Mouse (Mus musculus): Measurements from ENCODE around the gene Gm10436.
"Not testable (repeated sequence)": the region's sequence is repeated elsewhere in the genome, so short reads cannot be mapped to it uniquely, and the experiment has no call there.

Gene Gm10436

GRCm38 (mm10) chr12:88182008-88182407 is at the start of gene Gm10436:
Gene Gm10436, minus strand, starts transcription at chr12:88182108.
- DNase-seq: not testable (repeated sequence)

- no peak for DNase-seq
Measured at GRCm38 (mm10) chr12:88219445-88219844, 37.5 kb upstream of the Gm10436 start.

DNA sequence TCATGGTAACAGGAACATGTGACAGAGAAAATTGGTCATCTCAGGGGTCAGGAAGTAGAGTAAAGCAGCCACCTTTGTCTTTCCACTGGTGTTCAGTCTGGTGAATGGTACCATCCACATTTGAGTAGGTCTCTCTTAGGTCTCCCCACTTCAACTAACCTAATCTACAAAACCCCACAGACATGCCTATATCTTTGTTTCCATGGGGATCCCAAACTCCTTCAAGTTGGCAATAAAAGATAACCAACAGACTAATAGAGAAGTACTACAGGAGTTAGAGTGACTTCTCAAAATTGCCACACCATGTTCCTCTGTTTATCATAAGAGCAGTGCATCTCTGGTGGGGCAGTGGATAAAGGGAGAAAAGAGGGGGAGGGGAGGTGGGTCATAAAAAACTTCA is 36.2 kb upstream of the Gm10436 start:
- DNase-seq: not testable (repeated sequence)

GRCm38 (mm10) chr12:88214641-88215040 is 32.7 kb upstream of the Gm10436 start:
- DNase-seq: no peak

DNA sequence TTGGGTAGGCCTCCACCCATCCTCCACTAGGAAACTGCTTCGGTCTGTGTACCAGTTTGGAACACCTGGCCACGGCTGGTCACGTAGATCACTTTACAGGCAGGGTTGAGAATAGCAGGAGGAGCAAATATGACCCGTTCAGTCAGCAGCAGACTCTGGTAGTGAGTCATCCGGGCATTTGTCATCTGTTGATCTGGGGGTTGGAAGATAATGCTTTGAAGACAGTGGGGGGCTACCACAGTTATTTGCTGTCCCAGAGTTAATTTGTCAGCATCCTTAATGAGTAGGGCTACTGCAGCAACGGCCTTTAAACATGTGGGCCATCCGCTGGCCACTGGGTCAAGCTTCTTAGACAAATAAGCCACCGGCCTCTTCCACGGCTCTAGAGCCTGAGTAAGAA is 29.6 kb upstream of the Gm10436 start:
- not testable (repeated sequence) for DNase-seq

DNA sequence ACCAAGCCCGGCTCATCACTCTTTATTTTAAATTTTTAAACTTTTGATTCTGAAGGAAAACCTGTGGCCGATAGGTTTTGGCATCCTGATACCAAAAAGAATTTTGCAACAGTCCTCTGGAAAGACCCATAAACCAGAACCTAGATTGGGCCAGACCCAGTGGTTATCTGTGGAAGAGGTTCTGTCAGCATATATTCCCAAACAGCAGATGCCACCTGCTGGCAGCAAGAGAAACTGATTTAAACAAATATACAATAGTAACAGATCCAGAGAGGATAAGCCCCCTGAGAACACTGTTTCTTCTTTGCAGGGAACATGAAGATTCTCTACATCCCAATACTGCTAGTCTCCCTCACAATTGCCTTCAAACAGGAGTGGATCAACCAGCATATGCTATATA is 20.9 kb upstream of the Gm10436 start:
- DNase-seq: no peak

Measured in cerebellum, adult 11-12 months (tissue).